Mouse (Mus musculus) limb, embryonic 10.5 days (tissue): ENCODE measurements around the gene Igf2bp3. TPM values are rescaled to one million over a fixed set of nuclear protein-coding genes. Genes with fewer than 3 reads are reported as not detected.

Experiments
- DNase-seq: peaks from one replicate; pipeline ENCODE4 v3.0.0-alpha.2; 2017; ENCODE audit warnings: low spot score
- H3K27ac ChIP-seq: fragments of 300-500 bp; sonication (generic); 2 replicates; pipeline ENCODE4 v1.5.1; 2016; ENCODE audit warnings: mild to moderate bottlenecking
- H3K27me3 ChIP-seq: fragments of 300-500 bp; sonication (generic); 2 replicates; pipeline ENCODE4 v1.6.1; 2016; ENCODE audit warnings: low read depth, mild to moderate bottlenecking; ENCODE audit not compliant: poor library complexity, severe bottlenecking
- H3K36me3 ChIP-seq: fragments of 300-500 bp; sonication (generic); 2 replicates; pipeline ENCODE4 v1.6.1; 2016; ENCODE audit warnings: mild to moderate bottlenecking, moderate library complexity
- H3K4me1 ChIP-seq: fragments of 300-500 bp; sonication (generic); 2 replicates; pipeline ENCODE4 v1.6.1; 2016
- H3K4me3 ChIP-seq: fragments of 300-500 bp; sonication (generic); 2 replicates; pipeline ENCODE4 v1.5.1; 2016; ENCODE audit warnings: mild to moderate bottlenecking, moderate library complexity
- H3K9me3 ChIP-seq: fragments of 300-500 bp; sonication (generic); replicated peaks from 2 replicates; pipeline ENCODE4 v1.6.1; 2016; ENCODE audit warnings: mild to moderate bottlenecking
- WGBS: fragments of 180-500 bp; shearing (Covaris S2); methylation state at CpG from one replicate; pipeline ENCODE4 v1.1.7; 2016; 5-methylcytosine and 5-hydroxymethylcytosine counted together
- polyA plus RNA-seq: library from polyadenylated mRNA; unstranded; fragments of >200 nt; fragmentation: Nextera tagmentation; extraction: Ambion mirVana; gene quantifications from 2 replicates; pipeline ENCODE4 v1.2.1, GENCODE M21; 2016

The Igf2bp3 gene
- polyA plus RNA-seq, 1 experiment from 2014 or later, result 148 TPM

DNA sequence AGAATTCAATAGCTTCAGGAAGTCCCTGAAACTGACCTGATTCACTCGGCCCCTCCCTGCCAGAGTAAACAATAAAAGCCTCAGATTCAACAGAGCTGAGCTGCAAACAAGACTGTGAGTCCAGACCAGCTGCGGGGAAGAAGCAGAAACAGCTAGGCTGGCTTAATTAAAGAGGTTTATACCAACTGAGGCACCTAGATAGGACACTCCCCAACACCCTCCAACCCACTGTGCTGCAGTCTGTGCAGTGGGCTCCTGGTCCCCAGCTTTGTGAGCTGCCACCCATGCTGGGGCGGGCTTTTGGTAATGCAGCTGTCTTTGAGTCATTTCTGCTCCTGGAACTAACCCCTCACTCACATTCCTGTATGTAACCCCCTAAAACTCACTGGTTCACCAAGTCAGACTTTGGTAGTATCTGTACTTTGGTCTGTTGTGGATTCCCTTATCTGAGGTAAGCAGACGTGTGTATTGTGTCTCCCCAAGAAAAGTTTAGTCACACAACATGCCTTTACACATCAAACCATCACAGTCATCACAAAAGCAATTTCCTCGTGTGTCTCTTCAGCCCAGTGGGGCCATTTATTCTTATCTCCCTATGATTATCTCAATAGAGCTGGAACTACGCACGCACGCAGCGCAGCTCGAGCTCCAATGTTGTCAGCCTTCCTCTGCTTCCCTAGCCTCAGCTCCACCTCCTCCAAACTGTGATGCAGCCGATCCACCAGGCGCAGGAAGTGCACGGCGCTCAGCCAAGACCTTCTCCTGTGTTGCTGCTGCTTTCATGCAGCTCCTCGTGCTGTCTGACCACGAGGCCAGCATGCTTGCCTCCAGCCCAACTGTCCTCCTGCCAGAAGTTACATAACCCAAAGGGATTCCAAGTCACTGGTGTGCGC lies 76.4 kb downstream of the Igf2bp3 start:
- peaks cover 8% of the 10 kb centered on the region; the same call in 1 of the 2 replicates for H3K4me1 ChIP-seq
- 91% methylated on average over 17 of the region's 17 CpGs for WGBS

DNA sequence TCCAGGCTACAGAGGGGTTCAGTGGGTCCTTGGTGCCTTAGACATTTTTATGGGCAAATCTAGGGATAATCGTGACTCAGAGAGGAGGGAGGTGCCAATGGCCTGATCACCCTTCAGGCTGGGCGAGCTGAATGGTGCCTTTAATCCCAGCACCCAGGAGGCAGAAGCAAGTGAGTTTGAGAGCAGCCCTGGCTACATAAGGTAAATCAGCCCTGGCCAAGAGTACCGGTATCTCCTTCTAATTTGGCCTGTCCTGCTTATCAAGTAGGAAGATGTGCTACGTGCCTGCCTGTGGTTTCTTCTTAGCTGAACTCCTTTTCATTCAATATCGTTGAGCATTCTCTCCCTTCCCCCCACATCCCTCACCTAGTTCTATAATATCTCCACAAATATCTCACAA lies 78.0 kb downstream of the Igf2bp3 start:
- peaks cover 13% of the 10 kb centered on the region for H3K4me1 ChIP-seq
- no peak for DNase-seq
- H3K36me3 ChIP-seq, result peaks cover 44% of the 10 kb centered on the region
- WGBS, result 74% methylated on average over 5 of the region's 5 CpGs
- H3K9me3 ChIP-seq, result no peaks in the 10 kb centered on the region
- H3K27me3 ChIP-seq, result no peaks in the 10 kb centered on the region
- no peak overlapping the region for H3K27ac ChIP-seq
- no peak overlapping the region for H3K4me3 ChIP-seq

More for the DNA sequence above, 76.4 kb downstream of the Igf2bp3 start:
- DNase-seq, result no peak
- Histone ChIP-seq H3K9me3 (no peaks in the 10 kb centered on the region), H3K27ac (no peak overlapping the region), H3K36me3 (peaks cover 29% of the 10 kb centered on the region), H3K27me3 (no peaks in the 10 kb centered on the region), H3K4me3 (no peak overlapping the region)

DNA sequence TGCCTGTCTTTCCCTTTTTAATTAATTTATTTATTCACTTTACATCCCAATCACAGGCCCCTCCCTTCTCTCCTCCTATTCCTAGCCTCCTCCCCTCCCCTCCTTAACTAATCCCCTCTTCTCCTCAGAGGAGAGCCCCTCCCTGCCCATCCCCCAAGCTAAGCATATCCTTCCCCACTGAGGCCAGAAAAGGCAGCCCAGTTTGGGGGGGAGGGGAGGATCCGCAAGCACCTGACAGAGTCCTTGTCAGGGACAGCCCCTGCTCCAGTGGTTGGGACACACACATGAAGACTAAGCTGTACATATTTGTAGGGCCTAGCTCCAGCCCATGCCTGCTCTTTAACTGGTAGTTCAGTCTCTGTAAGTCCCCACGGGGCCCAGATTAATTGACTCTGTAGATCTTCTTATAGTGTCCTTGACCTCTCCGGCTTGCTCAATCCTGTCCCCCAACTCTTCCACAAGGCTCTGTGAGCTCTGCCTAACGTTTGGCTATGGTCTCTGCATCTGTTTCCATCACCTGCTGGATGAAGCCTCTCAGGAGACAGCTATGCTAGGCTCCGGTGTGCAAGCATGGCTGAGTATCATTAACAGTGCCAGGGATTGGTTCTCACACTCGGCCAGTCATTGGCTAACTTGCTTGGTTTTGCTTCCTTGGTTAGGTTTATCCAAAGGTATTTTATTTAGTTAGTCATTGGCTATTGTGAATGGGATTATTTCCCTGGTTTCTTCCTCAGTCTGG lies 82.2 kb downstream of the Igf2bp3 start:
- no peaks in the 10 kb centered on the region for H3K9me3 ChIP-seq
- H3K4me1 ChIP-seq, result peaks cover 10% of the 10 kb centered on the region
- no peak for DNase-seq
- H3K27me3 ChIP-seq, result no peaks in the 10 kb centered on the region
- peaks cover 50% of the 10 kb centered on the region for H3K36me3 ChIP-seq
- H3K27ac ChIP-seq, result no peak overlapping the region
- H3K4me3 ChIP-seq, result no peak overlapping the region
- WGBS, result 61% methylated on average over 6 of the region's 6 CpGs

DNA sequence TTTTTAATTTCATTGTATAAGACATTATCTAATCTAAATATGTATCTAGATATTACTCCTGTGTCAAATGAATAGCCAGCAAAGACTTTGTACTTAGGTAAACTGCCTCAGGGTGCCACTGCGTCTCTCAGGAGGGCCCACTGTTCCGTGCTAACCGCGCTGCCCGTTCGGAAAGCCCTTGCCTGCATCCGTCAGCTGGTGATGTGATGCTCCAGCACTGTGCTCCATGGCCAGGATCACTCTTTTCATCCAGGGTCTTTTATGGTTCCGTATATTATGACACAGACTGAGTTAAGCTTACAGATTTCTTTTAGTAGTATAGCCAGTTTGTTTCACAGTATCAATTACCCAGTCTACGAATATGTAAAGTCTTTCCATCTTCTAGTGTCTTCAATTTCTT lies 82.9 kb downstream of the Igf2bp3 start:
- 85% methylated on average over 9 of the region's 9 CpGs for WGBS
- no peak for DNase-seq
- Histone ChIP-seq H3K4me3 (no peak overlapping the region), H3K36me3 (peaks cover 55% of the 10 kb centered on the region), H3K9me3 (no peaks in the 10 kb centered on the region), H3K4me1 (peaks cover 9% of the 10 kb centered on the region), H3K27me3 (no peaks in the 10 kb centered on the region), H3K27ac (no peak overlapping the region)

DNA sequence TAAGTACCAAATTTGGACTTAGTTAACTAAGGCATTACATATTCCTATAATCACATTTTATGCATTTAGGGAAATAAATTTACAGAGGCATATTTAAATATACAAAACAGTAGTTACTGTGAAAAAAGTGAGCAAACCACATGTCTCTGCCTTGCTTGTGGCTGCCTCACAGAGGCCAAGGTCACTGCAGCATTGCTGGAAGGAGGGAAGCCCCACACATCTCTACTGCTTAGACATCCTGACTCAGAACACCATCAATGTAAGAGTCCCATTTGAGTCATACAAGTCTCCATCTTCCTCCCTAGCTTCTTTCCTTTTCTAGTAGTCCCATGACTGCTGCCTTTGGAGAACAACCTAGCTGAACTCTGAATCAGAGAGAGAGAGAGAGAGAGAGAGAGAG lies 84.4 kb downstream of the Igf2bp3 start:
- H3K27ac ChIP-seq, result no peak overlapping the region
- no peak overlapping the region for H3K4me3 ChIP-seq
- no peak for DNase-seq
- peaks cover 7% of the 10 kb centered on the region; the same call in 1 of the 2 replicates for H3K4me1 ChIP-seq
- no peaks in the 10 kb centered on the region for H3K9me3 ChIP-seq
- no peaks in the 10 kb centered on the region for H3K27me3 ChIP-seq
- peaks cover 70% of the 10 kb centered on the region for H3K36me3 ChIP-seq

DNA sequence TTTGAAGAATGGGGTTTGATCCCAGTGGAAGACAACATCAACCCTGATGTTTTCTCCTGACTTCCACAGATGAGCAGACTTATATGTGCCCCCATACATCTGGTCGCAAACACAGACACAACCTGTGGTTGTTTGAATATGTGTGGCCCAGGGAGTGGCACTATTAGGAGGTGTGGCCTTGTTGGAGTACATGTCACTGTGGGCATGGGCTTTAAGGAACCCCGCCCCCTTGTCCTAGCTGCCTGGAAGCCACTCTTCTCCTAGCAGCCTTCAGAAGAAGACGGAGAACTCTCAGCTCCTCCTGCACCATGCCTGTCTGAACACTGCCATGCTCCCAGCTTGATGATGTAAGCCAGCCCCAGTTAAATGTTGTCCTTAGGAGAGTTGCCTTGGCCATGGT lies 94.4 kb downstream of the Igf2bp3 start:
- H3K36me3 ChIP-seq, result peaks cover 72% of the 10 kb centered on the region
- H3K4me1 ChIP-seq, result no peaks in the 10 kb centered on the region
- no peak overlapping the region for H3K27ac ChIP-seq
- H3K4me3 ChIP-seq, result no peak overlapping the region
- WGBS, result 94% methylated on average over 3 of the region's 3 CpGs
- H3K9me3 ChIP-seq, result no peaks in the 10 kb centered on the region
- no peak for DNase-seq
- H3K27me3 ChIP-seq, result no peaks in the 10 kb centered on the region

DNA sequence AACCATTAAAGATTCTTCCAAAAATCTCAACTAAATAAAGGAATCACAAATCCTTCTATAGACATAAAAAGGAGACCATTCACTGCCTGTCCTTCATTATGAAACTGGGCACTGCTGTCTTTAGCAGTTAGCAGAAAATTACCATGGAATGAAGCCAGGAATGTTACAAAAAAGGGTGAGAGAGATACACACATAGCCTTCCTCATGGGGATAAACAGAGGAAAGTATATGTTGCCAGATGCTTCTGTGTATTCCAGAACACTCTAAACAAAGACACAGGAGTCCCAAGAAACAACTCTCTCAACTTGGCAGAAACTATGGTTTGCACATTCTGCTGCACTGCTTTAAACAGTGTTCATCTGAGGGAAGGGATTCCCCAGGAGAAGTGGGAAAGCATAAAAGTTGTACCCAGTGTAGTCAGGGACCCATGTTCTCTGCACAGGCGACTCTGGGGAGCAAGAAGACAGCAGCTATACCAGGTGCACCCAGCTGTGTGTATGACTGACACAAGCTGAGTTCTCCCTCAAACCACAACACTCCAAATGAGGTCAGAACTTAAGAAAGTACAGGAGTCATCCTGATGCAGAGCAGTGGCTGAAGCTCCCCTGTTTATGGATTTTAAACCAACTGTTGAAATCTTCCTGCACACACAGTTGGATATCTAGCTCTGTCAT lies 95.2 kb downstream of the Igf2bp3 start:
- WGBS, result 83% methylated on average over 1 of the region's 1 CpGs
- Histone ChIP-seq H3K4me1 (no peaks in the 10 kb centered on the region), H3K27me3 (no peaks in the 10 kb centered on the region), H3K36me3 (peaks cover 73% of the 10 kb centered on the region), H3K4me3 (no peak overlapping the region), H3K9me3 (no peaks in the 10 kb centered on the region), H3K27ac (no peak overlapping the region)
- no peak for DNase-seq

DNA sequence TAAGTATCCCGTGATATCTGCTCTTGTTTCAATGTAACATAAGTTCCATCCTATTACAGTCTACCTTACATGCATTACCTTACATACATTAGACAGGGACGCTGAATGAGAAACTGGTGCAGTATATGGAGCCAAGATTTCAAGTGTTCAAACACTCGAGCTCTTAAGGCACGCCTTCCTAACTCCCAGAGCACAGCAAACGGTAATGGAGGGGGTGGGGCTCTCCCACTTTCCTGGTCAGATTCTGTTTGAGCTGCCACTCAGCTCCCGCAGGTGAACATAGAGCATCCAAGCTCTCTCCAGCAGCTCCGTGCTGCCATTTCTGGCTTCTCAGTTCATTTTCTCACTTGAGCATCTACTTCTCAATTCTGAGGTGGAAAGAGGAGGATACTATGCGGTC lies 96.3 kb downstream of the Igf2bp3 start:
- H3K4me1 ChIP-seq, result peaks cover 10% of the 10 kb centered on the region; the same call in 1 of the 2 replicates
- no peak overlapping the region for H3K4me3 ChIP-seq
- DNase-seq, result no peak
- no peaks in the 10 kb centered on the region for H3K27me3 ChIP-seq
- no peak overlapping the region for H3K27ac ChIP-seq
- WGBS, result 86% methylated on average over 8 of the region's 8 CpGs
- H3K36me3 ChIP-seq, result peaks cover 77% of the 10 kb centered on the region
- no peaks in the 10 kb centered on the region for H3K9me3 ChIP-seq

DNA sequence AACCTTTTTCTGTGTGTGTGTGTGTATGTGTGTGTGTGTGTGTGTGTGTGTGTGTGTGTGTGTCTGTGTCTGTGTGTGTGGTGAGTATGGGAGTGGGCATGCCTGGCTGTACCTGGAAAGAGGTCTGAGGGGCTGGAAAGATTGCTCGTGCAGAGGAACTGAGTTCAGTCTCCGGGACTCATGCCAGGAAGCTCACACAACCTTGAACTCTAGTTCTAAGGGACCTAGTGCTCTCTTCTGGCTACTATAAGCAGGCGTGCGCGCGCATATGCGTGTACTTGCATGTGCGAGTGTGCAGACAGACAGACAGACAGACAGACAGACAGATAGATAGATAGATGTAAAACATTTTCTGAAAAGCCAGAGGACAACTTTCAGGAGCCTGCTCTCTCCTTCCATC lies 98.5 kb downstream of the Igf2bp3 start:
- Histone ChIP-seq H3K4me1 (peaks cover 10% of the 10 kb centered on the region; the same call in 1 of the 2 replicates), H3K36me3 (peaks cover 76% of the 10 kb centered on the region), H3K27me3 (no peaks in the 10 kb centered on the region), H3K4me3 (no peak overlapping the region), H3K27ac (no peak overlapping the region), H3K9me3 (no peaks in the 10 kb centered on the region)
- DNase-seq, result no peak
- whole genome bisulfite sequencing, result 95% methylated on average over 8 of the region's 8 CpGs

DNA sequence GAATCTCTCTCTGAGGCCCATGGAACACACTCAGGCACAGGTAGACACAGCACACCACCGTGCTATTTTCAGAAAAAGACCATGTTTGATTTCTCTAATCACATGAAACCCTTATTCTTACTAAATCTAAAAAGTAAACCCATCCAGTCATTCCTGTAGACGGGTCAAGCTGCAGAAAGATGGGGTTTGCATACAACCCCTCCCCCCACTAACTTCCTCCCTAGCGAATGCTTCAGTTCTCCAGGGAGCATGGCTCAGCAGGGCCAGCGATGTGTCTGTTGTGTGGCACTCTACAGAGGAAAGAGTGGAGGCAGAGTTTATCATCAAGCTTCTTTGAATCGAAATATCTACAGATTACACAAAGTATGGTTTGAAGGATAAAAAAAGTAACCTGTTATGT lies 99.2 kb downstream of the Igf2bp3 start:
- H3K4me1 ChIP-seq, result peaks cover 10% of the 10 kb centered on the region; the same call in 1 of the 2 replicates
- H3K9me3 ChIP-seq, result no peaks in the 10 kb centered on the region
- no peak overlapping the region for H3K4me3 ChIP-seq
- 87% methylated on average over 5 of the region's 5 CpGs for WGBS
- no peak overlapping the region for H3K27ac ChIP-seq
- DNase-seq, result no peak
- H3K27me3 ChIP-seq, result no peaks in the 10 kb centered on the region
- H3K36me3 ChIP-seq, result peaks cover 80% of the 10 kb centered on the region

DNA sequence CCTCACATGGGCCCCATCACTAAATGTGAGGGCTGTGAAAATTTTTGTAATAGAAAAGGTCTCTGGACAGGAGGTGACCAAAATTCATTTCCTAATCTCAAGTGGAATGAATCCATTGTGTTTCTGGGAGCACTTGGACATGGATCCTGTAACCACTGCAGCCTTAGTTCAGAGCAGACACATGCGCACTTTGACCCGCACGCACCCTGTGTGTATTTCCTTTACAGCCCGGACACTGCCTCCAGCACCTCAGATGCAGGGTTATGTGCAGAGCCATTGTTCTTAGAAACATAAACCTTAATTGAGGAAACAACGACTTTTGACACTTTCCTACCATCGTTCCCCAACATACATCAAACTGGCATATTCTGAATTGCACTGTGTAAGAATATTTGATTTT lies 100.3 kb downstream of the Igf2bp3 start:
- Histone ChIP-seq H3K27me3 (no peaks in the 10 kb centered on the region), H3K4me3 (no peak overlapping the region), H3K36me3 (peaks cover 82% of the 10 kb centered on the region), H3K9me3 (no peaks in the 10 kb centered on the region), H3K4me1 (peaks cover 10% of the 10 kb centered on the region; the same call in 1 of the 2 replicates), H3K27ac (0 out of 2 replicates have a peak overlapping the region, but pooled peaks have one; percentile 19)
- WGBS, result 89% methylated on average over 6 of the region's 6 CpGs
- no peak for DNase-seq

DNA sequence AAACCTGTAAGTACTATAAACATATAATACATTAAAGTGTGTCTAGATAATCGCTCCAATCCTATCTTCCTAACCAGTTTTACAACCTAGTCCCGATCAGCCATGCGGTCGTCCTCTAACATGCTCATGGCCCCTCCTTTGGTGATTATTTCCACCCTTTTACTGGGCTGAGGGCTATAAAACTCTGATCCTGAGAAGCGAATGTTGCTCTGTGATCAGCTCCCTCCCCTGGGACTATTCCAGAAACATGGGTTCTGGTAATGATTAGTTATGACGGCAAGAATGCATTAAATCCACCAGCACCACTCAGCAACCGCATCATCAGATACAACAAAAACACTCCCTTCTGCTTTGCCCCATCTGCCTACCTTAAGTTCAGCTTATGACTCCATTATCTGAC lies 100.9 kb downstream of the Igf2bp3 start:
- Histone ChIP-seq H3K4me1 (peaks cover 10% of the 10 kb centered on the region; the same call in 1 of the 2 replicates), H3K27ac (0 out of 2 replicates have a peak overlapping the region, but pooled peaks have one; percentile 19), H3K9me3 (no peaks in the 10 kb centered on the region), H3K36me3 (peaks cover 86% of the 10 kb centered on the region), H3K4me3 (no peak overlapping the region), H3K27me3 (no peaks in the 10 kb centered on the region)
- WGBS, result 56% methylated on average over 7 of the region's 7 CpGs
- DNase-seq, result no peak
